Mouse (Mus musculus) Patski (cell line): ENCODE data around the gene Jak3. TPM values are rescaled to one million over a fixed set of nuclear protein-coding genes. Genes with fewer than 3 reads are reported as not detected.

Experiments
- ATAC-seq: fragments of 100-300 bp; one replicate; pipeline ENCODE4 v1.8.0; 2021
- CTCF ChIA-PET: fragments of 350-600 bp; sonication (Branson Sonifier 250); formaldehyde crosslinking; loops from one replicate; lab custom pipeline; 2022; ENCODE audit warnings: inconsistent platforms; lab: Charles Lee
- POLR2A ChIA-PET: fragments of 350-600 bp; sonication (Branson Sonifier 250); formaldehyde crosslinking; loops from one replicate; lab custom pipeline; 2022; ENCODE audit warnings: antibody characterized with exemption, inconsistent platforms; lab: Charles Lee
- DNase-seq: peaks from one replicate; pipeline ENCODE4 v3.0.0-alpha.2; 2011; ENCODE audit warnings: low read depth, low spot score
- H3K27me3 ChIP-seq: fragments of 371-371 bp; one replicate; pipeline ENCODE4 v1.5.1; 2021
- CTCF ChIP-seq: fragments of 100-300 bp; IDR thresholded peaks from one replicate; pipeline ENCODE4 v1.5.1; 2021
- in situ Hi-C: fragments of 300-500 bp; cut with MboI; formaldehyde crosslinking; loops from 3 replicates; pipeline ENCODE4 v1.11.1; 2018; ENCODE audit warnings: low pct_unique_long_range_greater_than_20kb, mixed read lengths
- polyA plus RNA-seq: library from polyadenylated mRNA; unstranded; gene quantifications from one replicate; pipeline ENCODE4 v1.2.3, GENCODE M21; 2021

The Jak3 gene
- polyA plus RNA-seq, 1 experiment from 2014 or later, result 26.7 TPM

- ChIA-PET POLR2A (interaction anchor here (1.2 kb wide), 1 partner anchor 67 kb away, joined by 4 read pairs; no protein-coding TSS in a partner anchor), CTCF (interaction anchor here (0.6 to 4.2 kb wide), 35 partner anchors 9 to 196 kb away, joined by 3 to 23 read pairs (median 4); partner anchors contain the start of genes Jak3, Mrpl34, Nxnl1 and Pgls)
- DNase-seq (no peak), ATAC-seq (peak; percentile 34)
- no peak for TF ChIP-seq CTCF
- in situ Hi-C loops, result loop anchor here (5.0 kb wide), 1 partner anchor 98 kb away; no protein-coding TSS in a partner anchor
- no peaks in the 10 kb centered on the region for H3K27me3 ChIP-seq
Measured at GRCm38 (mm10) chr8:71660325-71661120, 15.6 kb upstream of the Jak3 start.

- POLR2A ChIA-PET, result no interaction called here
Measured at GRCm38 (mm10) chr8:71665331-71666130, 10.6 kb upstream of the Jak3 start.

GRCm38 (mm10) chr8:71666855-71667254 lies 9.2 kb upstream of the Jak3 start:
- ATAC-seq (no peak), DNase-seq (no peak)
- CTCF ChIA-PET, result interaction anchor here (1.5 kb wide), 1 partner anchor 105 kb away, joined by 4 read pairs; no protein-coding TSS in a partner anchor
- no peak for TF ChIP-seq CTCF
- POLR2A ChIA-PET, result no interaction called here
- H3K27me3 ChIP-seq, result no peaks in the 10 kb centered on the region
- in situ Hi-C loops, result no loop called here

More at GRCm38 (mm10) chr8:71665331-71666130, 10.6 kb upstream of the Jak3 start:
- in situ Hi-C loops, result no loop called here
- H3K27me3 ChIP-seq, result no peaks in the 10 kb centered on the region
- TF ChIP-seq CTCF, result no peak
- DNase-seq (no peak), ATAC-seq (peak; percentile 36)
- CTCF ChIA-PET, result interaction anchor here (1.5 kb wide), 1 partner anchor 104 kb away, joined by 4 read pairs; no protein-coding TSS in a partner anchor

- POLR2A ChIA-PET, result no interaction called here
- DNase-seq (no peak), ATAC-seq (no peak)
- TF ChIP-seq CTCF, result no peak
- in situ Hi-C loops, result no loop called here
- H3K27me3 ChIP-seq, result no peaks in the 10 kb centered on the region
- CTCF ChIA-PET, result no interaction called here
Measured at GRCm38 (mm10) chr8:71667256-71667655, 8.8 kb upstream of the Jak3 start.

GRCm38 (mm10) chr8:71668220-71668975 lies 7.7 kb upstream of the Jak3 start:
- POLR2A ChIA-PET, result interaction anchor here (1.1 kb wide), 1 partner anchor 42 kb away, joined by 4 read pairs; no protein-coding TSS in a partner anchor
- DNase-seq (no peak), ATAC-seq (no peak)
- in situ Hi-C loops, result no loop called here
- no peaks in the 10 kb centered on the region for H3K27me3 ChIP-seq
- no peak for TF ChIP-seq CTCF
- CTCF ChIA-PET, result no interaction called here

GRCm38 (mm10) chr8:71670198-71670597 lies 5.9 kb upstream of the Jak3 start:
- DNase-seq (no peak), ATAC-seq (no peak)
- POLR2A ChIA-PET, result no interaction called here
- in situ Hi-C loops, result no loop called here
- CTCF ChIA-PET, result interaction anchor here (1.1 kb wide), 1 partner anchor 10 kb away, joined by 4 read pairs; no protein-coding TSS in a partner anchor
- no peak for TF ChIP-seq CTCF
- no peaks in the 10 kb centered on the region for H3K27me3 ChIP-seq

- CTCF ChIA-PET, result interaction anchor here (1.1 kb wide), 1 partner anchor 10 kb away, joined by 4 read pairs; no protein-coding TSS in a partner anchor
- TF ChIP-seq CTCF, result no peak
- in situ Hi-C loops, result no loop called here
- H3K27me3 ChIP-seq, result no peaks in the 10 kb centered on the region
- DNase-seq, result no peak
- POLR2A ChIA-PET, result interaction anchor here (0.7 kb wide), 1 partner anchor 9 kb away, joined by 3 read pairs; no protein-coding TSS in a partner anchor
- ATAC-seq, result peak; percentile 39
Measured at GRCm38 (mm10) chr8:71670621-71671548, 5.2 kb upstream of the Jak3 start.

- ATAC-seq, result peak; percentile 67
- in situ Hi-C loops, result no loop called here
- no peaks in the 10 kb centered on the region for H3K27me3 ChIP-seq
- TF ChIP-seq CTCF, result no peak
- ChIA-PET POLR2A (interaction anchor here (0.7 kb wide), 1 partner anchor 9 kb away, joined by 3 read pairs; no protein-coding TSS in a partner anchor), CTCF (interaction anchor here (1.6 to 2.0 kb wide), 3 partner anchors 10 to 40 kb away, joined by 3 to 6 read pairs (median 5); no protein-coding TSS in a partner anchor)
- no peak for DNase-seq
Measured at GRCm38 (mm10) chr8:71671549-71671965, 4.5 kb upstream of the Jak3 start, which contains the start of gene Unc13a. TSS of gene Unc13a (minus strand) at chr8:71671757.
